Mouse (Mus musculus): ENCODE results near the gene 4932414N04Rik. TPM values are rescaled to one million over a fixed set of nuclear protein-coding genes. Genes with fewer than 3 reads are reported as not detected.
"Not testable (repeated sequence)": the region's sequence is repeated elsewhere in the genome, so short reads cannot be mapped to it uniquely, and the experiment has no call there.

4932414N04Rik gene
- polyA plus RNA-seq, 1 experiment from 2014 or later: not detected

DNA sequence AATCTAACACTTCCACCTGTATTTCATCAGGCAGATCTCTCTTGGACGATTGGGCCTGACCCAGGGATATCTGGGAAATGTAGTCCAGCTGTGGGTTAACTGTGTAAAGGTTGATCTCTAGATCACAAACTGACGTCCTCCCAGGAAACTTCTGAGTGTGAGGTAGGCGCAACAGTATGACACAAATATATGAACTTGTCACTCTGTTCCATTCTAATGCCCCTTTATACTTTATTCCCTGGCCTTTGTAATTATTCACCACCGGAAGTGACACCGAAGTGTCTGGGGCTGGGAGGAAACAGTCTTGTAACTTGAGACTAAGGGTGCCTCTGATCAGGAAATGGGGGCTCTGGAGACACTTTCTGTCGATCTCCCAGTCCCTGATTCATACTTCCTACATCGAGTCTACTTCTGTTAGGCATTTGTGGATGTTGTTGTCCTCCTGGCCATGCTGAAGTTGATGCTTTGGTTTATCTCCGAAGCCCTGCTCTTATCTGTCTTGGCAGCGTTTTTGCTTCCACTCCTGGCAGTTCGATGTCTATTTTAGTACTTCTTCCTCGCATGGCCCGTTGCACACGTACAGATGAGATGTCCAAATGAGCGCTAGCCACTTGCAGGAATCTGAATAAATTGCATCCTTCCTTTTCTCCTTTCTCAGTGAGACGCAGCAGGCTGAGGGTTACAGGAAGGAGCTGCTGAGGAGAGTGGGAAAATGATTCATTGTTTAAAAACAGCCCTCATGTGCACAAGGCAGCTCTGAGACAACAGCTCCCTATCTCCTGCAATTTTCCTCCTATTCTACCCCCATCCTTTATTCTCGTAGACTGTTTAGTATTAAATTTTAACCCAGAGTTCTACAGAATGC, 126.2 kb downstream of the 4932414N04Rik start:
- 64% methylated on average over 16 of the region's 16 CpGs for WGBS
- no peak overlapping the region for H3K9ac ChIP-seq (ENCODE audit: low read length)
- no peak for DNase-seq (ENCODE audit: low spot score, missing footprints)
- H3K27ac ChIP-seq (ENCODE audit: low read depth, low read length): no peak overlapping the region
- H3K4me3 ChIP-seq (ENCODE audit: low read depth, low read length): no peak overlapping the region
- no peaks in the 10 kb centered on the region for H3K36me3 ChIP-seq (ENCODE audit: control insufficient read depth, insufficient read depth, low read length)
- H3K4me1 ChIP-seq (ENCODE audit: control insufficient read depth, insufficient read depth, low read length): no peaks in the 10 kb centered on the region
- H3K9me3 ChIP-seq (ENCODE audit: control insufficient read depth, low read length): no peaks in the 10 kb centered on the region
- no peaks in the 10 kb centered on the region for H3K27me3 ChIP-seq (ENCODE audit: control insufficient read depth, insufficient read depth, low read length)
- no peak overlapping the region for H3K4me2 ChIP-seq
- no peak for ATAC-seq (ENCODE audit: low FRiP score)

DNA sequence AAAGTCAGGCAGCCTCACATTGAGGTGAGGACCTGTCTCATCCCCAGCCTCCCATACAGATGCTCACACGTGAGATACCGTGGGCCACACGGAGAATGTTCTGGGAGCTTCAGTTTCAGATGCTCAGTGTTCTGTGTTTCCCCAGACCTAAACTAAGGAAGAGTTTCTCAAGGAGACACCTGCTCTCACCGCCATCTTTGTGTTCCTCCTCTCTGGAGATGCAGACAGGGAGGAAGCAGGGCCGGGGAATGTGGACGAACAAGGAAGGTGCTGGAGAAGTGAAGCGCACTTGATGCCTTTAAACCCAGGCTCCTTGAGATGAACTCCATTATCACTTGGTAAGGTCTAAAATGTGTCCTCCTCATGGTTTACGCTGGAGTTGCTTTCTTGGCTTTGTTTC, 127.4 kb downstream of the 4932414N04Rik start:
- H3K4me2 ChIP-seq; H3K4me1 ChIP-seq (ENCODE audit: control insufficient read depth, insufficient read depth, low read length); H3K27me3 ChIP-seq (ENCODE audit: control insufficient read depth, insufficient read depth, low read length); H3K9ac ChIP-seq (ENCODE audit: low read length); H3K36me3 ChIP-seq (ENCODE audit: control insufficient read depth, insufficient read depth, low read length); DNase-seq (ENCODE audit: low spot score, missing footprints); H3K9me3 ChIP-seq (ENCODE audit: control insufficient read depth, low read length); ATAC-seq (ENCODE audit: low FRiP score); H3K27ac ChIP-seq (ENCODE audit: low read depth, low read length); H3K4me3 ChIP-seq (ENCODE audit: low read depth, low read length): not testable (repeated sequence)
- WGBS: 92% methylated on average over 8 of the region's 8 CpGs

DNA sequence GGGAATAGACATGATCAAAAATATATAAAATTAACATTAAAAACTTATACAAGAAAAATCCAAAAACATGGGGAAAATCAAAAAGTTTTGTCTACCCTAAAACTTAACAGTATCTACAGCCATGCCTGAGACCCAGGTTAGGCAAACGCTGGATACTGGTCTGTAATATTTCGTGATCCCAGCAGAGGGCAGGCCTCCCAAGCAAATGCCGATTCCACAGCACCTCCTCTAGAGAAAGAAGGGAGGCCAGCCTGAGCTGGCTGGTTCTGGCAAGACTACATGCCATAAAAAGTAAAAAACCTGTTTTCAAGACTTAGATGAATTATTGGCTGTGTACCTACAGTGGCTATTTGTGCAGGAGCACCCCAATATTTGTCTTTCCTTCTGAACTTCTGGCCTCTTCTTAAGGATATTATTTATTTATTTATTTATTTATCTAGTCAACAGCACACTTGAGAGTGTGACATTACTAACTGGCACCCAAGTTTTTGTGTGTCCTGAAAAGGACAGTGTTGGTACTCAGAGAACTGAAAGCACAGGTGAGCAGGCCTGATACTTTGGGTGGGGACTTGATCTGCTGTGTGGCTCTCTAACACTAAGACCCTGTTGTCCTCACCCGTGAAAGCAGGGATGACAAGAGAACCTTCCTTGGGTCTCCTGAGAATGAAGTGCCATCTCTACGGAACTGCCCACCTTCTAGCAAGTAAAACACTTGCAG, 128.6 kb downstream of the 4932414N04Rik start:
- H3K36me3 ChIP-seq (ENCODE audit: control insufficient read depth, insufficient read depth, low read length): no peaks in the 10 kb centered on the region
- WGBS: 36% methylated on average over 5 of the region's 5 CpGs
- ATAC-seq (ENCODE audit: low FRiP score): peak; percentile 90
- DNase-seq (ENCODE audit: low spot score, missing footprints): peak; percentile 95
- H3K27ac ChIP-seq (ENCODE audit: low read depth, low read length): no peak overlapping the region
- no peak overlapping the region for H3K9ac ChIP-seq (ENCODE audit: low read length)
- no peaks in the 10 kb centered on the region for H3K9me3 ChIP-seq (ENCODE audit: control insufficient read depth, low read length)
- H3K27me3 ChIP-seq (ENCODE audit: control insufficient read depth, insufficient read depth, low read length): no peaks in the 10 kb centered on the region
- no peak overlapping the region for H3K4me3 ChIP-seq (ENCODE audit: low read depth, low read length)
- H3K4me1 ChIP-seq (ENCODE audit: control insufficient read depth, insufficient read depth, low read length): no peaks in the 10 kb centered on the region
- H3K4me2 ChIP-seq: no peak overlapping the region

GRCm38 (mm10) chr2:68787161-68787675, 130.9 kb downstream of the 4932414N04Rik start:
- Histone ChIP-seq H3K36me3 (ENCODE audit: control insufficient read depth, insufficient read depth, low read length) (no peaks in the 10 kb centered on the region), H3K4me1 (ENCODE audit: control insufficient read depth, insufficient read depth, low read length) (no peaks in the 10 kb centered on the region), H3K9me3 (ENCODE audit: control insufficient read depth, low read length) (no peaks in the 10 kb centered on the region), H3K4me2 (no peak overlapping the region), H3K4me3 (ENCODE audit: low read depth, low read length) (no peak overlapping the region), H3K27ac (ENCODE audit: low read depth, low read length) (no peak overlapping the region), H3K27me3 (ENCODE audit: control insufficient read depth, insufficient read depth, low read length) (no peaks in the 10 kb centered on the region), H3K9ac (ENCODE audit: low read length) (no peak overlapping the region)
- peak; percentile 49 for DNase-seq (ENCODE audit: low spot score, missing footprints)
- no peak for ATAC-seq (ENCODE audit: low FRiP score)
- WGBS: 87% methylated on average over 3 of the region's 3 CpGs

- H3K4me2 ChIP-seq: no peak overlapping the region
- no peaks in the 10 kb centered on the region for H3K27me3 ChIP-seq (ENCODE audit: control insufficient read depth, insufficient read depth, low read length)
- ATAC-seq (ENCODE audit: low FRiP score) (no peak), DNase-seq (ENCODE audit: low spot score, missing footprints) (no peak)
- no peaks in the 10 kb centered on the region for H3K36me3 ChIP-seq (ENCODE audit: control insufficient read depth, insufficient read depth, low read length)
- H3K4me3 ChIP-seq (ENCODE audit: low read depth, low read length): no peak overlapping the region
- H3K9ac ChIP-seq (ENCODE audit: low read length): no peak overlapping the region
- H3K9me3 ChIP-seq (ENCODE audit: control insufficient read depth, low read length): no peaks in the 10 kb centered on the region
- 93% methylated on average over 5 of the region's 5 CpGs for WGBS
- no peaks in the 10 kb centered on the region for H3K4me1 ChIP-seq (ENCODE audit: control insufficient read depth, insufficient read depth, low read length)
- no peak overlapping the region for H3K27ac ChIP-seq (ENCODE audit: low read depth, low read length)
Measured at GRCm38 (mm10) chr2:68792296-68792695, 136.0 kb downstream of the 4932414N04Rik start.

DNA sequence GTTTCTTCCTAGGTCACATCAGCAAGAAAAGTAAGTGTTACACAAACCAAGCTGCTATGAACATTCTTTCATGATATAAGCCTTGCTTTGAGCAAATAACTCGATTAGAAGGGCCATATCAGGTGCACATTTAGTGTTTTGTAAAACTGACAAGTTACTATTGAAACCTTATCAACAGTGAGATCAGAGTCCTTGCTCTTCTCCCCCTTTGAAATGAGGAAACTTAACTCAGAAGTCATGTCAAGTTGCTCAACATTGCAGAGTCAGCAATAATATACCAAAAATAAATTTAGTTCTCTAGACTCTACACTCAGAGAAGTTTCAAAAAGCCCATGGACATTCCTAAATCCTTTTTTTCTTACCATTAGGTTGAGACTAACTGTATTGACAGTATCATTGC, 137.2 kb downstream of the 4932414N04Rik start:
- ATAC-seq (ENCODE audit: low FRiP score): no peak
- Histone ChIP-seq H3K36me3 (ENCODE audit: control insufficient read depth, insufficient read depth, low read length) (no peaks in the 10 kb centered on the region), H3K27ac (ENCODE audit: low read depth, low read length) (no peak overlapping the region), H3K27me3 (ENCODE audit: control insufficient read depth, insufficient read depth, low read length) (no peaks in the 10 kb centered on the region), H3K4me2 (no peak overlapping the region), H3K9me3 (ENCODE audit: control insufficient read depth, low read length) (no peaks in the 10 kb centered on the region), H3K4me1 (ENCODE audit: control insufficient read depth, insufficient read depth, low read length) (no peaks in the 10 kb centered on the region), H3K9ac (ENCODE audit: low read length) (no peak overlapping the region), H3K4me3 (ENCODE audit: low read depth, low read length) (no peak overlapping the region)
- WGBS: 53% methylated on average over 1 of the region's 1 CpGs
- DNase-seq (ENCODE audit: low spot score, missing footprints): no peak

DNA sequence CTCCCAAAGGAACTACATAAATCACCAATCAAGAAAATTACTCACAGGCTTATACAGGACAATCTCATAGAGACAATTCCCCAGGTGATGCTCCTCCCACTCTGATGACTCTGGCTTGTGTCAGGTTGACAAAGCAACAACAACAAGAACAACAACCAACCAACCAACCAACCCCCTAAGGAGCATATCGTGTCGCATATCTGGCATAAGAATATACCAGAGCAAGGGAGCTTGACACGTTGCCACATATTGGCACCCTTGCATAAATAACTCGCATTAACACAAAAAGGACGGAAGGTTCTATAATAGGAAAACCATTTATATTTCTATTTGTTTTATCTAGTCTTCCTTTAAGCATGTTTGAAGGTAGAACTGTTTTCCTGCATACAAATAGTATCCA, 137.9 kb downstream of the 4932414N04Rik start:
- H3K36me3 ChIP-seq (ENCODE audit: control insufficient read depth, insufficient read depth, low read length): no peaks in the 10 kb centered on the region
- H3K27me3 ChIP-seq (ENCODE audit: control insufficient read depth, insufficient read depth, low read length): no peaks in the 10 kb centered on the region
- H3K9me3 ChIP-seq (ENCODE audit: control insufficient read depth, low read length): no peaks in the 10 kb centered on the region
- H3K27ac ChIP-seq (ENCODE audit: low read depth, low read length): no peak overlapping the region
- ATAC-seq (ENCODE audit: low FRiP score): no peak
- no peak overlapping the region for H3K4me2 ChIP-seq
- no peaks in the 10 kb centered on the region for H3K4me1 ChIP-seq (ENCODE audit: control insufficient read depth, insufficient read depth, low read length)
- WGBS: 96% methylated on average over 5 of the region's 5 CpGs
- no peak overlapping the region for H3K4me3 ChIP-seq (ENCODE audit: low read depth, low read length)
- DNase-seq (ENCODE audit: low spot score, missing footprints): peak; percentile 54
- no peak overlapping the region for H3K9ac ChIP-seq (ENCODE audit: low read length)

DNA sequence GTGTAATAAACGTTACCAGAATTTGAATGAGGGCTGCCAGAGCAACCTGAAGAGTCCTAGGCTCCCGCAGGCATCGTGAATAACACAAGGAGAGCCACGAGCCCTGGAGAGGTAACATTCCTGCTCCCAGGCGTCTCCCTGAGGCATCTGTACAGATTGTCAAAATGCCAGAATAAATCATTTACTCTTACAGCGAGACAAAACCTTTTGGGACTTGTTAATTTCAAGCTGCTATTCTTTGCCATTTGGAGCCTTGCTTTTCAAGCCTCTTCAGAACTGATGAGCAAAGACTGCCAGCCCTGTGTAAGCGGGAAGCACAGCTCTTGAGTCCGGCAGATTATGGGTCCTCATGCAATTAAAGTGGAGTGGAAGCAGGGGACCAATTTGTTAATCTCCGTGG, 138.3 kb downstream of the 4932414N04Rik start:
- H3K9ac ChIP-seq (ENCODE audit: low read length): no peak overlapping the region
- no peaks in the 10 kb centered on the region for H3K36me3 ChIP-seq (ENCODE audit: control insufficient read depth, insufficient read depth, low read length)
- no peaks in the 10 kb centered on the region for H3K9me3 ChIP-seq (ENCODE audit: control insufficient read depth, low read length)
- WGBS: 55% methylated on average over 9 of the region's 9 CpGs
- DNase-seq (ENCODE audit: low spot score, missing footprints) (peak; percentile 66), ATAC-seq (ENCODE audit: low FRiP score) (no peak)
- no peak overlapping the region for H3K4me2 ChIP-seq
- H3K4me3 ChIP-seq (ENCODE audit: low read depth, low read length): no peak overlapping the region
- H3K27ac ChIP-seq (ENCODE audit: low read depth, low read length): no peak overlapping the region
- no peaks in the 10 kb centered on the region for H3K4me1 ChIP-seq (ENCODE audit: control insufficient read depth, insufficient read depth, low read length)
- no peaks in the 10 kb centered on the region for H3K27me3 ChIP-seq (ENCODE audit: control insufficient read depth, insufficient read depth, low read length)

All from midbrain, embryonic 11.5 days (tissue).